Comparison of ENCODE assay signal across 8 mouse cellular contexts in the genomic region with DNA sequence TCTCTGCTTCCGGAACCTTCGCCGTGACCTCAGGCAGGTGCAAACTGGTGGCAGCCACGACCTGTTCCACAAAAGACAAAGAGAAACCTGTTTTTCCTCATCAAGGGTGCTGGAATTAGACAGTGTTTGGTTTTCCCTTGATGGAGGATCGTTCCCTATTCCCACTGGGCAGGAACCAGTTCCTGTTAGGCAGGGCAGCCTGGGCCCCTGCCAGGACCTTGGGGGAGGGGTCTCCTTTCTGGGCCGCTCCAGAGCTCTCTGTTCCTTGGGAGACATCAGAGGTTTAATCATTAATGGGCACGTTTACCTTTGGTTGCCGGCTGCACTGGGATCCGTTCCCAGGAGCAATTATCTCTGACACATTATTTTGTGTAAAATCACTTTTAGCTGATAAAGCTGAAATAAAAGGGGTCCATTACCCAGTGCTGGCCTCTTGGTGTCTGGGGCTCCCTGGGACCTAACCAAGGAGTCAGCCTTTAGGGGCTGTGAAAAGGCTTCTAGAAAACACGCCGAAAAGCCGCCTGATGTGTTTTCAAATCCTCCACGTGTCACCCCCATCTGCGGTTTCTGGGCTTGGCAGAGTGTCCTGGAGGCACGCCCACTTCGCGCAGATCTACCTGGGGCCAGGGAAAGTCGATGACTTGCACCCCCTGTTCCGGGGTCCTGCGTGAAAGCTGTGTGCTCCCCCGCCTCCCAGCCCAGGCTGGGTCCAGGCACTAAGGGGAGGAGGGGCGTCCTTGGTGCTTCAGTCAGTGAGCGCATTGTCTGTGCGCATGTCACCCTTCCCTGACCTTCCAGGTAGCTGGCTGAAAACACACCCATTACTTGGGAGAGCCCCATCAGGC. TPM values are rescaled to one million over a fixed set of nuclear protein-coding genes. Genes with fewer than 3 reads are reported as not detected.
DNase-seq lines count a peak whose midpoint lies in the region; ATAC-seq lines count a peak whose summit lies in the region.

No protein-coding gene starts in this region.

- no peaks in the 10 kb centered on the region for H3K9me3 ChIP-seq in hindbrain, embryonic 13.5 days
- no peaks in the 10 kb centered on the region for H3K9me3 ChIP-seq in hindbrain, embryonic 12.5 days (replicated peaks)
- H3K9me3 ChIP-seq in intestine, embryonic 14.5 days (ENCODE audit: control insufficient read depth, low read length) = no peaks in the 10 kb centered on the region
- H3K9me3 ChIP-seq in liver, embryonic 13.5 days (replicated peaks) = no peaks in the 10 kb centered on the region

- no peaks in the 10 kb centered on the region; the same call in 1 of the 2 replicates for H3K27me3 ChIP-seq in hindbrain, embryonic 13.5 days
- peaks cover 8% of the 10 kb centered on the region; the same call in 1 of the 2 replicates for H3K27me3 ChIP-seq in hindbrain, embryonic 12.5 days
- no peaks in the 10 kb centered on the region for H3K27me3 ChIP-seq in intestine, embryonic 14.5 days (replicated peaks; ENCODE audit: control insufficient read depth, insufficient read depth, low read length)
- H3K27me3 ChIP-seq in liver, embryonic 13.5 days = no peaks in the 10 kb centered on the region

- H3K9ac ChIP-seq in hindbrain, embryonic 13.5 days = peak overlapping the region; percentile 49; the same call in 1 of the 2 replicates
- H3K9ac ChIP-seq in hindbrain, embryonic 12.5 days = no peak overlapping the region
- 0 out of 2 replicates have a peak overlapping the region, but pooled peaks have one; percentile 0 for H3K9ac ChIP-seq in intestine, embryonic 14.5 days (ENCODE audit: low read length)
- H3K9ac ChIP-seq in liver, embryonic 13.5 days = no peak overlapping the region

- peak; percentile 72 for DNase-seq in ZHBTc4 (ENCODE audit: low read depth, low spot score)
- DNase-seq in intestine, embryonic 14.5 days (ENCODE audit: low spot score) = peak; percentile 83
- no peak for DNase-seq in liver, embryonic 13.5 days
- peak; percentile 69 for DNase-seq in testis, postnatal 14 days (ENCODE audit: low spot score)
- DNase-seq in embryo, embryonic 9.5 days (ENCODE audit: extremely low spot score) = no peak
- DNase-seq in cerebellum, adult 9-10 months = no peak

- H3K4me2 ChIP-seq in hindbrain, embryonic 13.5 days = no peak overlapping the region
- H3K4me2 ChIP-seq in hindbrain, embryonic 12.5 days (replicated peaks) = no peak overlapping the region
- peak overlapping the region; percentile 36 for H3K4me2 ChIP-seq in intestine, embryonic 14.5 days (ENCODE audit: low read length)
- peak overlapping the region; percentile 21; the same call in 1 of the 2 replicates for H3K4me2 ChIP-seq in liver, embryonic 13.5 days

- no peaks in the 10 kb centered on the region for H3K36me3 ChIP-seq in hindbrain, embryonic 13.5 days
- H3K36me3 ChIP-seq in hindbrain, embryonic 12.5 days = no peaks in the 10 kb centered on the region
- H3K36me3 ChIP-seq in intestine, embryonic 14.5 days (ENCODE audit: control insufficient read depth, insufficient read depth, low read length) = no peaks in the 10 kb centered on the region
- no peaks in the 10 kb centered on the region for H3K36me3 ChIP-seq in liver, embryonic 13.5 days

- H3K4me3 ChIP-seq in hindbrain, embryonic 13.5 days = no peak overlapping the region
- no peak overlapping the region for H3K4me3 ChIP-seq in hindbrain, embryonic 12.5 days
- H3K4me3 ChIP-seq in intestine, embryonic 14.5 days (ENCODE audit: low read depth, low read length) = no peak overlapping the region
- no peak overlapping the region for H3K4me3 ChIP-seq in liver, embryonic 13.5 days (replicated peaks)

- WGBS in hindbrain, embryonic 13.5 days = 36% methylated on average over 24 of the region's 24 CpGs
- WGBS in hindbrain, embryonic 12.5 days = 45% methylated on average over 24 of the region's 24 CpGs
- 22% methylated on average over 24 of the region's 24 CpGs for WGBS in intestine, embryonic 14.5 days
- WGBS in liver, embryonic 13.5 days (ENCODE audit: insufficient replicate concordance) = 47% methylated on average over 24 of the region's 24 CpGs

- H3K4me1 ChIP-seq in hindbrain, embryonic 13.5 days (replicated peaks) = peaks cover 22% of the 10 kb centered on the region
- peaks cover 27% of the 10 kb centered on the region for H3K4me1 ChIP-seq in hindbrain, embryonic 12.5 days
- peaks cover 50% of the 10 kb centered on the region for H3K4me1 ChIP-seq in intestine, embryonic 14.5 days (replicated peaks; ENCODE audit: control insufficient read depth, insufficient read depth, low read length)
- H3K4me1 ChIP-seq in liver, embryonic 13.5 days (replicated peaks) = peaks cover 53% of the 10 kb centered on the region

- ATAC-seq in hindbrain, embryonic 13.5 days (ENCODE audit: low FRiP score) = no peak
- ATAC-seq in hindbrain, embryonic 12.5 days (ENCODE audit: low FRiP score) = no peak
- peak; percentile 85 for ATAC-seq in intestine, embryonic 14.5 days (replicated peaks; ENCODE audit: low FRiP score, low TSS enrichment, low read depth)
- no peak for ATAC-seq in liver, embryonic 13.5 days (ENCODE audit: low read depth)

- H3K27ac ChIP-seq in hindbrain, embryonic 13.5 days = no peak overlapping the region
- H3K27ac ChIP-seq in hindbrain, embryonic 12.5 days = no peak overlapping the region
- peak overlapping the region; percentile 90 for H3K27ac ChIP-seq in intestine, embryonic 14.5 days (ENCODE audit: low read depth)
- H3K27ac ChIP-seq in liver, embryonic 13.5 days = no peak overlapping the region

RNA-seq across cellular contexts. Expression of gene Ppp1r13b, which starts 29.0 kb away (rescaled TPM):
- 23.0 and 25.5 TPM in 2 replicates for polyA plus RNA-seq in hindbrain, embryonic 13.5 days (2015; fragmentation: Nextera tagmentation; extraction: Ambion mirVana)
- polyA plus RNA-seq in hindbrain, embryonic 12.5 days (2016; fragmentation: Nextera tagmentation; extraction: Ambion mirVana) = 18.5 and 21.4 TPM in 2 replicates
- polyA plus RNA-seq in intestine, embryonic 14.5 days (2014; fragmentation: Nextera tagmentation; extraction: Ambion mirVana) = 22.3 and 29.1 TPM in 2 replicates
- polyA plus RNA-seq in liver, embryonic 13.5 days (2015; fragmentation: Nextera tagmentation; extraction: Ambion mirVana) = 3.4 and 4.0 TPM in 2 replicates

RNA-seq across cellular contexts. Expression of gene Atp5mpl, which starts 29.8 kb away (rescaled TPM):
- polyA plus RNA-seq in hindbrain, embryonic 13.5 days (2015; fragmentation: Nextera tagmentation; extraction: Ambion mirVana) = 734 and 738 TPM in 2 replicates
- 524 and 615 TPM in 2 replicates for polyA plus RNA-seq in hindbrain, embryonic 12.5 days (2016; fragmentation: Nextera tagmentation; extraction: Ambion mirVana)
- 845 and 1,000 TPM in 2 replicates for polyA plus RNA-seq in intestine, embryonic 14.5 days (2014; fragmentation: Nextera tagmentation; extraction: Ambion mirVana)
- polyA plus RNA-seq in liver, embryonic 13.5 days (2015; fragmentation: Nextera tagmentation; extraction: Ambion mirVana) = 591 and 627 TPM in 2 replicates

RNA-seq across cellular contexts. Expression of gene Tdrd9, which starts 34.4 kb away (rescaled TPM):
- 0.38 and 0.48 TPM in 2 replicates for polyA plus RNA-seq in hindbrain, embryonic 13.5 days (2015; fragmentation: Nextera tagmentation; extraction: Ambion mirVana)
- polyA plus RNA-seq in hindbrain, embryonic 12.5 days (2016; fragmentation: Nextera tagmentation; extraction: Ambion mirVana) = 0.36 and 0.63 TPM in 2 replicates
- polyA plus RNA-seq in intestine, embryonic 14.5 days (2014; fragmentation: Nextera tagmentation; extraction: Ambion mirVana) = 0.28 and 0.73 TPM in 2 replicates
- polyA plus RNA-seq in liver, embryonic 13.5 days (2015; fragmentation: Nextera tagmentation; extraction: Ambion mirVana) = 0.05 TPM in 1 of 2 replicates, not detected in the other

RNA-seq across cellular contexts. Expression of gene Rd3l, which starts 44.2 kb away (rescaled TPM):
- not detected in 2 replicates for polyA plus RNA-seq in hindbrain, embryonic 13.5 days (2015; fragmentation: Nextera tagmentation; extraction: Ambion mirVana)
- polyA plus RNA-seq in hindbrain, embryonic 12.5 days (2016; fragmentation: Nextera tagmentation; extraction: Ambion mirVana) = not detected in 2 replicates
- polyA plus RNA-seq in intestine, embryonic 14.5 days (2014; fragmentation: Nextera tagmentation; extraction: Ambion mirVana) = not detected in 2 replicates
- polyA plus RNA-seq in liver, embryonic 13.5 days (2015; fragmentation: Nextera tagmentation; extraction: Ambion mirVana) = not detected in 2 replicates

Comparison
In these comparisons a context has a peak if more than half of its experiments do, and no peak if none do; other contexts are left out.
1. H3K9ac ChIP-seq: peak in hindbrain, embryonic 13.5 days (single experiment) and intestine, embryonic 14.5 days (single experiment); none in hindbrain, embryonic 12.5 days (single experiment) and liver, embryonic 13.5 days (single experiment).
2. H3K4me2 ChIP-seq: peak in intestine, embryonic 14.5 days (single experiment) and liver, embryonic 13.5 days (single experiment); none in hindbrain, embryonic 13.5 days (single experiment) and hindbrain, embryonic 12.5 days (single experiment).
3. DNase-seq: peak in ZHBTc4 (single experiment), intestine, embryonic 14.5 days (single experiment) and testis, postnatal 14 days (single experiment); none in liver, embryonic 13.5 days (single experiment), embryo, embryonic 9.5 days (single experiment) and cerebellum, adult 9-10 months (single experiment).